Mouse (Mus musculus) megakaryocyte, embryonic 14.5 days (primary cell): ENCODE data around the gene Cpsf7.
A peak's percentile ranks its signal among the peaks of the same experiment; 100 is the strongest.

Experiments
- FLI1 ChIP-seq: IDR thresholded peaks from 2 replicates; pipeline ENCODE4 v1.6.1; 2012; ENCODE audit warnings: low read length, inconsistent platforms, mixed read lengths
- GATA1 ChIP-seq: IDR thresholded peaks from 3 replicates; pipeline ENCODE4 v1.6.1; 2012; ENCODE audit warnings: mixed read lengths, low read length, inconsistent platforms, borderline replicate concordance

GRCm38 (mm10) chr19:10576690-10577561, 51.9 kb downstream of the Cpsf7 start, which contains the start of the genes Cyb561a3 and Tmem138:
- no peak for TF ChIP-seq GATA1
- peak; percentile 73; the same call in 1 of the 2 replicates for TF ChIP-seq FLI1
